ENCODE assay signal across 22 mouse cellular contexts in the genomic region with DNA sequence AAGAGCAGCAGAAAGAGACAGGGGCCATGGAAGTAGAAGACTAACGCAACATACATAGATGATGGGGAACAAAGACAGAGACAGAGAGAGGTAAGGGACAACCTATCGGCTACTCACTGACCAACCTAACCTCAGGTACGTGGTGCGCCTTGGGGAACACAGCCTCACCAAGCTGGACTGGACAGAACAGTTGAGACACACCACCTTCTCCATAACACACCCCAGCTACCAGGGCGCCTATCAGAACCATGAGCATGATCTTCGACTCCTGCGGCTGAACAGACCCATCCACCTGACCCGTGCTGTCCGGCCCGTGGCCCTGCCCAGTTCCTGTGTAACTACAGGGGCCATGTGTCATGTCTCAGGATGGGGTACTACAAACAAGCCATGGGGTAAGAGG. TPM values are rescaled to one million over a fixed set of nuclear protein-coding genes. Genes with fewer than 3 reads are reported as not detected.
DNase-seq lines count a peak whose midpoint lies in the region; ATAC-seq lines count a peak whose summit lies in the region.
"Had no signal": no experiment of that assay in that cellular context is flagged by ENCODE, and none has a peak within 500 bp of the region (broad histone marks: within the 10 kb centered on the region; RNA-seq: fewer than 3 reads in every experiment).

No protein-coding gene starts in this region.

- H3K27me3 ChIP-seq in intestine, embryonic 14.5 days (replicated peaks; ENCODE audit: control insufficient read depth, insufficient read depth, low read length), result no peaks in the 10 kb centered on the region
- no peaks in the 10 kb centered on the region for H3K27me3 ChIP-seq in intestine, embryonic 15.5 days (replicated peaks)
- H3K27me3 ChIP-seq in neural tube, embryonic 15.5 days (replicated peaks), result no peaks in the 10 kb centered on the region
- H3K27me3 ChIP-seq: embryonic facial prominence, embryonic 13.5 days; forebrain, embryonic 12.5 days had no signal

- no peak overlapping the region for H3K4me3 ChIP-seq in intestine, embryonic 14.5 days (ENCODE audit: low read depth, low read length)
- H3K4me3 ChIP-seq in intestine, embryonic 15.5 days (replicated peaks), result no peak overlapping the region
- H3K4me3 ChIP-seq in neural tube, embryonic 15.5 days (replicated peaks), result no peak overlapping the region
- H3K4me3 ChIP-seq: embryonic facial prominence, embryonic 13.5 days; forebrain, embryonic 12.5 days; heart, adult 2 months; hindbrain, embryonic 10.5 days had no signal

- no peaks in the 10 kb centered on the region for H3K9me3 ChIP-seq in intestine, embryonic 14.5 days (ENCODE audit: control insufficient read depth, low read length)
- no peaks in the 10 kb centered on the region for H3K9me3 ChIP-seq in intestine, embryonic 15.5 days
- no peaks in the 10 kb centered on the region for H3K9me3 ChIP-seq in neural tube, embryonic 15.5 days (replicated peaks)
- H3K9me3 ChIP-seq: embryonic facial prominence, embryonic 13.5 days; forebrain, embryonic 12.5 days; hindbrain, embryonic 10.5 days had no signal

- H3K4me2 ChIP-seq in intestine, embryonic 14.5 days (ENCODE audit: low read length), result no peak overlapping the region
- H3K4me2 ChIP-seq in intestine, embryonic 15.5 days (replicated peaks), result no peak overlapping the region
- no peak overlapping the region for H3K4me2 ChIP-seq in neural tube, embryonic 15.5 days
- H3K4me2 ChIP-seq: embryonic facial prominence, embryonic 13.5 days; forebrain, embryonic 12.5 days; hindbrain, embryonic 14.5 days had no signal

- no peaks in the 10 kb centered on the region for H3K4me1 ChIP-seq in intestine, embryonic 14.5 days (replicated peaks; ENCODE audit: control insufficient read depth, insufficient read depth, low read length)
- H3K4me1 ChIP-seq in intestine, embryonic 15.5 days (replicated peaks), result no peaks in the 10 kb centered on the region
- H3K4me1 ChIP-seq in neural tube, embryonic 15.5 days, result no peaks in the 10 kb centered on the region
- H3K4me1 ChIP-seq: embryonic facial prominence, embryonic 13.5 days had no signal

- peak; percentile 16 for DNase-seq in intestine, embryonic 14.5 days (ENCODE audit: low spot score)
- DNase-seq in neural tube, embryonic 10.5 days (ENCODE audit: extremely low spot score, low spot score), result peak; percentile 1
- peak; percentile 15 to 47 for DNase-seq in urinary bladder, postnatal 4 days (ENCODE audit: low spot score in 2 of 2)
- DNase-seq in urinary bladder, postnatal 14 days (ENCODE audit: low spot score), result no peak
- DNase-seq in retina, embryonic 14.5 days (ENCODE audit: low spot score), result no peak
- DNase-seq: adrenal gland, adult 2 months; adrenal gland, postnatal 25 days; cerebellum, adult 18-20 months; cerebellum, adult 9-11 months; cerebellum, postnatal 36 days; gastrocnemius, postnatal 10 days; heart, postnatal 10 days had no signal

- H3K9ac ChIP-seq in intestine, embryonic 14.5 days (ENCODE audit: low read length), result no peak overlapping the region
- H3K9ac ChIP-seq in intestine, embryonic 15.5 days, result no peak overlapping the region
- H3K9ac ChIP-seq in neural tube, embryonic 15.5 days (replicated peaks), result no peak overlapping the region
- H3K9ac ChIP-seq: embryonic facial prominence, embryonic 13.5 days; forebrain, embryonic 12.5 days; hindbrain, embryonic 14.5 days had no signal

- no peak for ATAC-seq in intestine, embryonic 14.5 days (replicated peaks; ENCODE audit: low FRiP score, low TSS enrichment, low read depth)
- ATAC-seq in intestine, embryonic 15.5 days, result no peak
- no peak; the same call in 1 of the 2 replicates for ATAC-seq in neural tube, embryonic 15.5 days (ENCODE audit: low FRiP score)
- ATAC-seq: forebrain, embryonic 16.5 days had no signal

- no peaks in the 10 kb centered on the region for H3K36me3 ChIP-seq in intestine, embryonic 14.5 days (ENCODE audit: control insufficient read depth, insufficient read depth, low read length)
- no peaks in the 10 kb centered on the region for H3K36me3 ChIP-seq in intestine, embryonic 15.5 days
- no peaks in the 10 kb centered on the region for H3K36me3 ChIP-seq in neural tube, embryonic 15.5 days
- H3K36me3 ChIP-seq: embryonic facial prominence, embryonic 13.5 days; forebrain, embryonic 12.5 days; hindbrain, embryonic 10.5 days had no signal

- H3K27ac ChIP-seq in intestine, embryonic 14.5 days (ENCODE audit: low read depth), result no peak overlapping the region
- H3K27ac ChIP-seq in intestine, embryonic 15.5 days, result no peak overlapping the region
- no peak overlapping the region for H3K27ac ChIP-seq in neural tube, embryonic 15.5 days (replicated peaks)
- H3K27ac ChIP-seq: embryonic facial prominence, embryonic 13.5 days; forebrain, embryonic 12.5 days; heart, adult 2 months; hindbrain, embryonic 10.5 days; hindbrain, embryonic 14.5 days had no signal

- 94% methylated on average over 10 of the region's 10 CpGs for WGBS in intestine, embryonic 14.5 days
- 88% methylated on average over 10 of the region's 10 CpGs for WGBS in intestine, embryonic 15.5 days
- 96% methylated on average over 10 of the region's 10 CpGs for WGBS in neural tube, embryonic 15.5 days

RNA-seq across cellular contexts. Expression of a gene that starts 2.0 kb away (rescaled TPM):
- polyA plus RNA-seq in intestine, embryonic 14.5 days (2014; fragmentation: Nextera tagmentation; extraction: Ambion mirVana), result not detected in 2 replicates
- polyA plus RNA-seq in intestine, embryonic 15.5 days (2015; fragmentation: Nextera tagmentation; extraction: Ambion mirVana), result not detected in 2 replicates
- not detected in 2 replicates for polyA plus RNA-seq in neural tube, embryonic 15.5 days (2015; fragmentation: Nextera tagmentation; extraction: Ambion mirVana)
- polyA plus RNA-seq: adrenal gland, adult 2 months; forebrain, embryonic 12.5 days; forebrain, embryonic 16.5 days; frontal cortex, adult 2 months; heart, adult 2 months; heart, embryonic 14.5 days; hindbrain, embryonic 10.5 days; hindbrain, embryonic 14.5 days had no signal

RNA-seq across cellular contexts. Expression of a gene that starts 3.7 kb away (rescaled TPM):
- polyA plus RNA-seq in intestine, embryonic 14.5 days (2014; fragmentation: Nextera tagmentation; extraction: Ambion mirVana), result not detected in 2 replicates
- 0.46 and 0.58 TPM in 2 replicates for polyA plus RNA-seq in intestine, embryonic 15.5 days (2015; fragmentation: Nextera tagmentation; extraction: Ambion mirVana)
- polyA plus RNA-seq in neural tube, embryonic 15.5 days (2015; fragmentation: Nextera tagmentation; extraction: Ambion mirVana), result 0.33 TPM in 1 of 2 replicates, not detected in the other
- polyA plus RNA-seq: adrenal gland, adult 2 months; forebrain, embryonic 12.5 days; forebrain, embryonic 16.5 days; frontal cortex, adult 2 months; heart, embryonic 14.5 days; hindbrain, embryonic 10.5 days; hindbrain, embryonic 14.5 days had no signal

RNA-seq across cellular contexts. Expression of a gene that starts 10.1 kb away (rescaled TPM):
- 1.1 and 1.4 TPM in 2 replicates for polyA plus RNA-seq in intestine, embryonic 14.5 days (2014; fragmentation: Nextera tagmentation; extraction: Ambion mirVana)
- 3.0 and 3.4 TPM in 2 replicates for polyA plus RNA-seq in intestine, embryonic 15.5 days (2015; fragmentation: Nextera tagmentation; extraction: Ambion mirVana)
- 0.10 and 0.51 TPM in 2 replicates for polyA plus RNA-seq in neural tube, embryonic 15.5 days (2015; fragmentation: Nextera tagmentation; extraction: Ambion mirVana)
- polyA plus RNA-seq: forebrain, embryonic 12.5 days; hindbrain, embryonic 14.5 days had no signal

RNA-seq across cellular contexts. Expression of a gene that starts 21.0 kb away (rescaled TPM):
- not detected in 2 replicates for polyA plus RNA-seq in intestine, embryonic 14.5 days (2014; fragmentation: Nextera tagmentation; extraction: Ambion mirVana)
- not detected in 2 replicates for polyA plus RNA-seq in intestine, embryonic 15.5 days (2015; fragmentation: Nextera tagmentation; extraction: Ambion mirVana)
- 0.23 TPM in 1 of 2 replicates, not detected in the other for polyA plus RNA-seq in neural tube, embryonic 15.5 days (2015; fragmentation: Nextera tagmentation; extraction: Ambion mirVana)
- polyA plus RNA-seq: adrenal gland, adult 2 months; forebrain, embryonic 12.5 days; frontal cortex, adult 2 months; heart, embryonic 14.5 days; hindbrain, embryonic 14.5 days had no signal

RNA-seq across cellular contexts. Expression of a gene that starts 26.7 kb away (rescaled TPM):
- polyA plus RNA-seq in intestine, embryonic 14.5 days (2014; fragmentation: Nextera tagmentation; extraction: Ambion mirVana), result 26.7 and 29.9 TPM in 2 replicates
- 14.5 and 15.1 TPM in 2 replicates for polyA plus RNA-seq in intestine, embryonic 15.5 days (2015; fragmentation: Nextera tagmentation; extraction: Ambion mirVana)
- 12.6 and 15.5 TPM in 2 replicates for polyA plus RNA-seq in neural tube, embryonic 15.5 days (2015; fragmentation: Nextera tagmentation; extraction: Ambion mirVana)

Comparison
In these comparisons a context has a peak if more than half of its experiments do, and no peak if none do; other contexts are left out.
1. DNase-seq: peak in intestine, embryonic 14.5 days (single experiment), neural tube, embryonic 10.5 days (single experiment) and urinary bladder, postnatal 4 days (2 of 2); none in urinary bladder, postnatal 14 days (single experiment) and retina, embryonic 14.5 days (single experiment).